ENCODE assay signal across 14 mouse cellular contexts in genomic region chr19:29469686-29470254, GRCm38 (mm10). TPM values are rescaled to one million over a fixed set of nuclear protein-coding genes. Genes with fewer than 3 reads are reported as not detected.
A peak's percentile ranks its signal among the peaks of the same experiment; 100 is the strongest.
DNase-seq lines count a peak whose midpoint lies in the region; ATAC-seq and TF ChIP-seq lines count a peak whose summit lies in the region.
"Had no signal": no experiment of that assay in that cellular context is flagged by ENCODE, and none has a peak within 500 bp of the region (broad histone marks: within the 10 kb centered on the region; RNA-seq: fewer than 3 reads in every experiment).

No protein-coding gene starts in this region.

- 71% methylated on average over 2 of the region's 2 CpGs for WGBS in liver, adult 2 months
- WGBS in forebrain, embryonic 16.5 days = 96% methylated on average over 2 of the region's 2 CpGs

- no peaks in the 10 kb centered on the region for H3K27me3 ChIP-seq in liver, adult 2 months (ENCODE audit: control insufficient read depth, insufficient read depth, low read length)
- no peaks in the 10 kb centered on the region for H3K27me3 ChIP-seq in forebrain, embryonic 16.5 days (replicated peaks; ENCODE audit: control insufficient read depth, insufficient read depth, low read length)
- H3K27me3 ChIP-seq: limb, embryonic 15.5 days had no signal

- H3K9ac ChIP-seq in liver, adult 2 months (ENCODE audit: low read depth, low read length) = no peak overlapping the region
- no peak overlapping the region for H3K9ac ChIP-seq in forebrain, embryonic 16.5 days (replicated peaks; ENCODE audit: low read depth, low read length)
- H3K9ac ChIP-seq: limb, embryonic 15.5 days had no signal

- no peaks in the 10 kb centered on the region for H3K36me3 ChIP-seq in liver, adult 2 months (ENCODE audit: control insufficient read depth, insufficient read depth, low read length)
- no peaks in the 10 kb centered on the region for H3K36me3 ChIP-seq in forebrain, embryonic 16.5 days (ENCODE audit: control insufficient read depth, insufficient read depth)
- H3K36me3 ChIP-seq: limb, embryonic 15.5 days had no signal

- peak; percentile 89 for DNase-seq in heart, adult 11 months
- no peak for DNase-seq in heart, postnatal 25 days (ENCODE audit: low spot score)
- no peak for DNase-seq in liver, adult 2 months (ENCODE audit: extremely low read depth, low read depth, low spot score)
- DNase-seq in liver = no peak
- peak; percentile 56 to 65 for DNase-seq in kidney, postnatal 36 days
- DNase-seq in yolk sac, embryonic 10.5 days (ENCODE audit: low spot score) = peak; percentile 65
- DNase-seq in spleen, postnatal 10 days (ENCODE audit: low spot score in 2 of 2) = no peak
- DNase-seq: cerebellum, adult 11-12 months; right cerebral cortex, adult 18-20 months; thymus, adult 2 months had no signal

- no peaks in the 10 kb centered on the region for H3K79me2 ChIP-seq in liver, adult 2 months (ENCODE audit: control insufficient read depth, insufficient read depth, low read length)

- peak overlapping the region; percentile 56 for H3K27ac ChIP-seq in liver, adult 2 months (replicated peaks; ENCODE audit: insufficient read depth, low read depth, low read length)
- H3K27ac ChIP-seq in forebrain, embryonic 16.5 days (ENCODE audit: low read length) = no peak overlapping the region
- H3K27ac ChIP-seq: limb, embryonic 15.5 days had no signal

- peaks cover 5% of the 10 kb centered on the region; the same call in 1 of the 2 replicates for H3K4me1 ChIP-seq in liver, adult 2 months (ENCODE audit: control insufficient read depth, insufficient read depth, low read length)
- H3K4me1 ChIP-seq in forebrain, embryonic 16.5 days (replicated peaks; ENCODE audit: control insufficient read depth, insufficient read depth, low read length) = peaks cover 11% of the 10 kb centered on the region

- intact Hi-C loops in heart, postnatal 25 days (cut with DNase I) = loop anchor here (2.0 kb wide), 1 partner anchor 33 kb away; no protein-coding TSS in a partner anchor

- no peak for ATAC-seq in forebrain, embryonic 16.5 days

- H3K4me3 ChIP-seq in liver, adult 2 months (ENCODE audit: insufficient read depth, low read depth, low read length) = no peak overlapping the region
- no peak overlapping the region for H3K4me3 ChIP-seq in forebrain, embryonic 16.5 days (replicated peaks; ENCODE audit: low read length)
- H3K4me3 ChIP-seq: limb, embryonic 15.5 days had no signal

- H3K9me3 ChIP-seq in forebrain, embryonic 16.5 days (ENCODE audit: control insufficient read depth, low read length) = no peaks in the 10 kb centered on the region
- H3K9me3 ChIP-seq: limb, embryonic 15.5 days had no signal

- no peak for TF ChIP-seq CTCF in liver, adult 2 months (IDR thresholded peaks at IDR 0.05; ENCODE audit: low read depth, low read length)

- TF ChIP-seq POLR2A in liver, adult 2 months (IDR thresholded peaks at IDR 0.05; ENCODE audit: extremely low read depth, insufficient read depth, low read length) = no peak

- H3K4me2 ChIP-seq in forebrain, embryonic 16.5 days (ENCODE audit: low read length) = no peak overlapping the region
- H3K4me2 ChIP-seq: limb, embryonic 15.5 days had no signal

RNA-seq across cellular contexts. Expression of gene Ric1, which starts 52.3 kb away (rescaled TPM):
- total RNA-seq in heart, postnatal 25 days (2021) = 10 to 100 TPM; 20.0 to 23.8 TPM
- 39.3 and 41.5 TPM in 2 replicates for total RNA-seq in liver, adult 2 months (2014; rRNA removed)
- polyA plus RNA-seq in liver, adult 2 months (2012; rRNA removed) = 4.7 and 5.4 TPM in 2 replicates
- polyA plus RNA-seq in forebrain, embryonic 16.5 days (2015; fragmentation: Nextera tagmentation; extraction: Ambion mirVana) = 13.4 and 14.0 TPM in 2 replicates

RNA-seq across cellular contexts. Expression of gene Pdcd1lg2, which starts 59.1 kb away (rescaled TPM):
- not detected for total RNA-seq in heart, postnatal 25 days (2021)
- 0.13 and 0.18 TPM in 2 replicates for total RNA-seq in liver, adult 2 months (2014; rRNA removed)
- 0.05 and 0.11 TPM in 2 replicates for polyA plus RNA-seq in liver, adult 2 months (2012; rRNA removed)
- polyA plus RNA-seq in forebrain, embryonic 16.5 days (2015; fragmentation: Nextera tagmentation; extraction: Ambion mirVana) = not detected in 2 replicates
- total RNA-seq: adrenal gland, postnatal 36 days had no signal
- polyA plus RNA-seq: limb, embryonic 15.5 days; neural tube, embryonic 14.5 days had no signal

Comparison
In these comparisons a context has a peak if more than half of its experiments do, and no peak if none do; other contexts are left out.
1. DNase-seq: peak in heart, adult 11 months (single experiment), kidney, postnatal 36 days (2 of 2) and yolk sac, embryonic 10.5 days (single experiment); none in heart, postnatal 25 days (single experiment), liver, adult 2 months (single experiment), liver (single experiment) and spleen, postnatal 10 days (0 of 2).